Mouse (Mus musculus) lung, embryonic 15.5 days (tissue): ENCODE data around the gene Yipf4. TPM values are rescaled to one million over a fixed set of nuclear protein-coding genes. Genes with fewer than 3 reads are reported as not detected.
A peak's percentile ranks its signal among the peaks of the same experiment; 100 is the strongest.

Experiments used
- ATAC-seq: fragments of 200-750 bp; cut with Nextera tagmentation; 2 replicates; pipeline ENCODE4 v1.8.0; 2017; ENCODE audit warnings: moderate number of reproducible peaks, borderline replicate concordance; ENCODE audit not compliant: low FRiP score, low TSS enrichment; ENCODE audit errors: extremely low read depth
- H3K27ac ChIP-seq: fragments of 300-500 bp; sonication (generic); 2 replicates; pipeline ENCODE4 v1.5.1; 2015; ENCODE audit warnings: moderate library complexity, mild to moderate bottlenecking, inconsistent platforms
- H3K27me3 ChIP-seq: fragments of 300-500 bp; sonication (generic); 2 replicates; pipeline ENCODE4 v1.6.1; 2015; ENCODE audit warnings: inconsistent platforms
- H3K36me3 ChIP-seq: fragments of 300-500 bp; sonication (generic); 2 replicates; pipeline ENCODE4 v1.6.1; 2015; ENCODE audit warnings: inconsistent platforms
- H3K4me1 ChIP-seq: fragments of 300-500 bp; sonication (generic); 2 replicates; pipeline ENCODE4 v1.6.1; 2015; ENCODE audit warnings: inconsistent platforms
- H3K4me2 ChIP-seq: fragments of 300-500 bp; sonication (generic); 2 replicates; pipeline ENCODE4 v1.6.1; 2015; ENCODE audit warnings: inconsistent platforms, mild to moderate bottlenecking, moderate library complexity
- H3K4me3 ChIP-seq: fragments of 300-500 bp; sonication (generic); 2 replicates; pipeline ENCODE4 v1.5.1; 2015; ENCODE audit warnings: mild to moderate bottlenecking, inconsistent platforms
- H3K9ac ChIP-seq: fragments of 300-500 bp; sonication (generic); 2 replicates; pipeline ENCODE4 v1.6.1; 2015; ENCODE audit warnings: inconsistent platforms
- H3K9me3 ChIP-seq: fragments of 300-500 bp; sonication (generic); 2 replicates; pipeline ENCODE4 v1.6.1; 2016; ENCODE audit warnings: inconsistent platforms
- WGBS: fragments of 180-500 bp; shearing (Covaris S2); methylation state at CpG from one replicate; pipeline ENCODE4 v1.1.7; 2015; 5-methylcytosine and 5-hydroxymethylcytosine counted together
- polyA plus RNA-seq: library from polyadenylated mRNA; unstranded; fragments of >200 nt; fragmentation: Nextera tagmentation; extraction: Ambion mirVana; gene quantifications from 2 replicates; pipeline ENCODE4 v1.2.1, GENCODE M21; 2015

Gene Yipf4
- polyA plus RNA-seq, 1 experiment from 2014 or later: 66.7 TPM

DNA sequence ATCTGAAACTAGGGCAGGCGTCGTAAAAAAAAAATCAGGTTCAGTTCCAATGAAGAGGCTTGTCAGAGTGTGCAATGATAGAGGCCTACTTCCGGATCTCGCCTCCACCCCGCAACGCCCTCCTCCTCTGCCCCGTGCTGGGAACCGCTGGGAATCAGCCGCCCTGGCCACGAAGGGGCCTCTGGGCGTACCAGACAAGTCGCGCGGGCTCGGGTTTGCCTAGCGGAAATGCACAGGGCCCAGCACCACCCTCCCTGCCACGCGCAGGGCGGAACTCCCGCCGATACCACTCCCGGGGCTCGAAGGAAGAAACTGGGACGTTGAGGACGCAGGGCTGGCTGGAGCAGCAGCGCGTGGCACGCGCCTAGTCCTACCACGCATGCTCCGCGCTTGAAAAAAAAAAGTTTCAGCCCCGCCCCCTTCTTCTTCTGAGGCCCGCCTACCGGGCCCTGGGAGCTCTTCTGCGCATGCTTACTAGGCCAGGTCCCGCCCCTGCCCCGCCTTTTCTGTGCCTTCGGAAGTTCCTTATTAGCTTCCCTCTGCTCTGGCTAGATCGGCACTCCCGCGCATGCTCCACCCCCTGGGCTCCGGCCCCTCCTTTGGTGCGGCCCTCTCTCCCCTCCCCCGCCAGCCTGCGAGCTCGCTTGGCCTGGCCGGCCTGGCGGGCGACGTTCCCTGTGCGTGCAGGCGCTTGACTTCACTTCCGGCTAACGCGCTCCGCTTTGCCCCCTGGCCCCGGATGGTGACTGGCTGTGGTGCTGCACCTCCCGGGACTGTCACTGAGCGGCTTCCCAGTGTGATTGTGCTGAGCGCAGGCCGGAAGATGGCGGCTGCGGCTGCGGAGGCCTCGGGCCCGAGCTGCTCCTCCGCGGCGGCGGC lies 38.7 kb downstream of the Yipf4 start, which contains the start of gene Birc6:
TSS of gene Birc6 (plus strand) at position 567 of the 879 bp plus-strand sequence.
- Histone ChIP-seq H3K36me3 (no peaks in the 10 kb centered on the region), H3K9ac (peak within 1 kb of the TSS; percentile 98), H3K27ac (peak within 1 kb of the TSS; percentile 98), H3K27me3 (no peaks in the 10 kb centered on the region), H3K4me2 (peak within 1 kb of the TSS; percentile 76), H3K9me3 (no peaks in the 10 kb centered on the region), H3K4me1 (peaks cover 23% of the 10 kb centered on the region), H3K4me3 (peak within 1 kb of the TSS; percentile 99)
- ATAC-seq: peak; percentile 97
- WGBS: under 1% methylated on average over 71 of the region's 71 CpGs

- Histone ChIP-seq H3K4me3 (peak overlapping the region; percentile 99), H3K9me3 (no peaks in the 10 kb centered on the region), H3K9ac (peak overlapping the region; percentile 98), H3K4me1 (peaks cover 23% of the 10 kb centered on the region), H3K4me2 (peak overlapping the region; percentile 76), H3K27ac (peak overlapping the region; percentile 98), H3K27me3 (no peaks in the 10 kb centered on the region), H3K36me3 (no peaks in the 10 kb centered on the region)
- ATAC-seq: peak; percentile 52
- WGBS: under 1% methylated on average over 71 of the region's 72 CpGs
Measured at GRCm38 (mm10) chr17:74528648-74529532, 39.6 kb downstream of the Yipf4 start.

GRCm38 (mm10) chr17:74529533-74529824 lies 40.2 kb downstream of the Yipf4 start:
- H3K27me3 ChIP-seq: no peaks in the 10 kb centered on the region
- peak overlapping the region; percentile 99 for H3K4me3 ChIP-seq
- H3K9me3 ChIP-seq: no peaks in the 10 kb centered on the region
- peak overlapping the region; percentile 98 for H3K9ac ChIP-seq
- peak overlapping the region; percentile 98 for H3K27ac ChIP-seq
- WGBS: 8% methylated on average over 3 of the region's 3 CpGs
- H3K4me1 ChIP-seq: peaks cover 23% of the 10 kb centered on the region
- no peak for ATAC-seq
- no peaks in the 10 kb centered on the region for H3K36me3 ChIP-seq
- H3K4me2 ChIP-seq: peak overlapping the region; percentile 76

DNA sequence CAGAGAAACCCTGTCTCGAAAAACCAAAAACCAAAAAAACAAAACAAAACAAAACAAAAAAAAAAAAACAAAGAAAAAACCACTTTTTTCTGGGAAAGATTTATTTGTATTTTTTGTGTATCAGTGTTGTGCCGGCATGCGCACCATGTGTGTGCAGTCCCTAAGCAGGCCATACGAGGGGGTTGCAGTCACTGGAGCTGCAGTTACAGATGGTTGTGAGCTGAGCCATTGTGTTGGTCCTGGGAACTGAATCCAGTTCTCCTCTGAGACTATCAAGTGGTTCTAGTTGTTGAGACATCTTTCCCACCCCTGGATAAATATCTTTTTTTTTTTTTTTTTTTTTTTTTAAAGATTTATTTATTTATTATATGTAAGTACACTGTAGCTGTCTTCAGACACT lies 45.7 kb downstream of the Yipf4 start:
- H3K4me3 ChIP-seq: no peak overlapping the region
- no peak overlapping the region for H3K27ac ChIP-seq
- no peaks in the 10 kb centered on the region for H3K9me3 ChIP-seq
- no peaks in the 10 kb centered on the region for H3K36me3 ChIP-seq
- H3K9ac ChIP-seq: no peak overlapping the region
- no peak overlapping the region for H3K4me2 ChIP-seq
- WGBS: 97% methylated on average over 4 of the region's 4 CpGs
- H3K4me1 ChIP-seq: peaks cover 8% of the 10 kb centered on the region
- H3K27me3 ChIP-seq: no peaks in the 10 kb centered on the region
- no peak for ATAC-seq

DNA sequence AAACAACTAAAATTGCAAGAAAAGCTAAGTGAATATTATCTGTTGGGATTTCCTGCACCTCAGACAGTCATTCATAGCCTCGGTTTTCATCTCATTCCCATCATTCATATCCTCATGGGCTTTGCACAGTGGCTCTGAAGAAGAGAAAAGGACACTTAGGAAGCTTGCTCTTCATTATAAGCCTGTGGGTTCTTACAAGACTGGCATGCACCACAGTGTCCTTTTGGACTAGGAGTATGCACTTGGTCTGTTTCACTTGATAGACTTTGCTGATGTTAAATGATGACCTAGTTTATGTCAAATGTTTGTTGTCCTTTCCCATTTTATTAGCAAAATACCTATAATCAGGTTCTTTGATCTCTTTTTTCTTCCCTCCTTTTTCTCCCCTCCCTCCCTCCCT lies 48.2 kb downstream of the Yipf4 start:
- Histone ChIP-seq H3K36me3 (no peaks in the 10 kb centered on the region), H3K4me3 (no peak overlapping the region), H3K4me1 (no peaks in the 10 kb centered on the region), H3K27ac (no peak overlapping the region), H3K9ac (no peak overlapping the region), H3K4me2 (no peak overlapping the region), H3K27me3 (no peaks in the 10 kb centered on the region), H3K9me3 (no peaks in the 10 kb centered on the region)
- no peak for ATAC-seq
- 71% methylated on average over 1 of the region's 1 CpGs for WGBS

DNA sequence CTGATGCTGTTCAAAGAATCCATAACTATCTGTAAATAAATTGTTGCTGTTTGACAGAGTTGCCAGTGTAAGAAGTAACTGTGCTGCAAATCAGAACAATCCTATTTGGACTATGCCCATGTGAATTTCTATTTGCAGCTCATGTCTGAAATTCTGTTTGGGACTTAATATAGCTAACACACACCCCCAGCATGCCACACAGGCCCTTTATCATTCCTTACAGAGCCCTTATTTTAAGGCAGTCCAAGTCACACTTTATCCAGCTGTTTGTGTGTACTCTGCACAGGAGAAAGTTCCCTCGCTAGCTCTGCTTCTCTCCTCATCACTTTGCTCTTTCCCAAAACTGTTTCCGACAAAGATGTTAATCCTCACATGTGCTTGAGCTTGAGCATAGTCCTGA lies 54.3 kb downstream of the Yipf4 start:
- Histone ChIP-seq H3K4me3 (no peak overlapping the region), H3K36me3 (peaks cover 23% of the 10 kb centered on the region; the same call in 1 of the 2 replicates), H3K4me2 (no peak overlapping the region), H3K27ac (no peak overlapping the region), H3K9me3 (no peaks in the 10 kb centered on the region), H3K4me1 (no peaks in the 10 kb centered on the region), H3K27me3 (no peaks in the 10 kb centered on the region), H3K9ac (no peak overlapping the region)
- WGBS: 86% methylated on average over 2 of the region's 2 CpGs
- no peak for ATAC-seq

Other genes with a start within 250 kb of the Yipf4 start
- gene Memo1, start 194.0 kb upstream of the Yipf4 start, polyA plus RNA-seq: 86.1 and 90.5 TPM in 2 replicates
- gene Dpy30, start 165.5 kb upstream of the Yipf4 start, polyA plus RNA-seq: 219 and 227 TPM in 2 replicates
- gene Spast, start 150.5 kb upstream of the Yipf4 start, polyA plus RNA-seq: 15.6 and 16.9 TPM in 2 replicates
- gene Slc30a6, start 93.9 kb upstream of the Yipf4 start, polyA plus RNA-seq: 41.5 and 43.0 TPM in 2 replicates
- gene Nlrc4, start 30.4 kb upstream of the Yipf4 start, polyA plus RNA-seq: 0.31 and 0.36 TPM in 2 replicates
- 78.3 and 80.0 TPM in 2 replicates for gene Birc6, start 38.8 kb downstream of the Yipf4 start, polyA plus RNA-seq
- 21.2 and 23.5 TPM in 2 replicates for gene Ttc27, start 228.2 kb downstream of the Yipf4 start, polyA plus RNA-seq